Mouse (Mus musculus) intestine, embryonic 16.5 days (tissue): ENCODE measurements around the gene Grik3. TPM values are rescaled to one million over a fixed set of nuclear protein-coding genes. Genes with fewer than 3 reads are reported as not detected.

ENCODE experiments used
- ATAC-seq: fragments of 200-750 bp; cut with Nextera tagmentation; 2 replicates; pipeline ENCODE4 v1.8.0; 2017; ENCODE audit warnings: moderate TSS enrichment, moderate library complexity
- H3K27ac ChIP-seq: fragments of 300-500 bp; sonication (generic); 2 replicates; pipeline ENCODE4 v1.5.1; 2014; ENCODE audit warnings: mild to moderate bottlenecking, low read length
- H3K27me3 ChIP-seq: fragments of 300-500 bp; sonication (generic); replicated peaks from 2 replicates; pipeline ENCODE4 v1.6.1; 2014; ENCODE audit warnings: low read length, control low read depth, mixed read lengths; ENCODE audit not compliant: control insufficient read depth, insufficient read depth
- H3K36me3 ChIP-seq: fragments of 300-500 bp; sonication (generic); 2 replicates; pipeline ENCODE4 v1.6.1; 2014; ENCODE audit warnings: low read length, control low read depth; ENCODE audit not compliant: control insufficient read depth, insufficient read depth
- H3K4me1 ChIP-seq: fragments of 300-500 bp; sonication (generic); 2 replicates; pipeline ENCODE4 v1.6.1; 2014; ENCODE audit warnings: low read length, control low read depth, mixed read lengths; ENCODE audit not compliant: control insufficient read depth, insufficient read depth
- H3K4me2 ChIP-seq: fragments of 300-500 bp; sonication (generic); 2 replicates; pipeline ENCODE4 v1.6.1; 2014; ENCODE audit warnings: low read depth, low read length, control low read depth
- H3K4me3 ChIP-seq: fragments of 300-500 bp; sonication (generic); 2 replicates; pipeline ENCODE4 v1.5.1; 2014; ENCODE audit warnings: mild to moderate bottlenecking, low read length
- H3K9ac ChIP-seq: fragments of 300-500 bp; sonication (generic); 2 replicates; pipeline ENCODE4 v1.6.1; 2014; ENCODE audit warnings: low read depth, low read length
- H3K9me3 ChIP-seq: fragments of 300-500 bp; sonication (generic); 2 replicates; pipeline ENCODE4 v1.6.1; 2016; ENCODE audit warnings: low read length, control low read depth; ENCODE audit not compliant: control insufficient read depth
- WGBS: fragments of 180-500 bp; shearing (Covaris S2); extraction: QIAGEN DNeasy Blood & Tissue Kit; methylation state at CpG from one replicate; pipeline ENCODE4 v1.1.7; 2014; 5-methylcytosine and 5-hydroxymethylcytosine counted together
- polyA plus RNA-seq: library from polyadenylated mRNA; unstranded; fragments of >200 nt; fragmentation: Nextera tagmentation; extraction: Ambion mirVana; gene quantifications from 2 replicates; pipeline ENCODE4 v1.2.1, GENCODE M21; 2015

Grik3 gene
- polyA plus RNA-seq, 1 experiment from 2014 or later, result 0.16 TPM

DNA sequence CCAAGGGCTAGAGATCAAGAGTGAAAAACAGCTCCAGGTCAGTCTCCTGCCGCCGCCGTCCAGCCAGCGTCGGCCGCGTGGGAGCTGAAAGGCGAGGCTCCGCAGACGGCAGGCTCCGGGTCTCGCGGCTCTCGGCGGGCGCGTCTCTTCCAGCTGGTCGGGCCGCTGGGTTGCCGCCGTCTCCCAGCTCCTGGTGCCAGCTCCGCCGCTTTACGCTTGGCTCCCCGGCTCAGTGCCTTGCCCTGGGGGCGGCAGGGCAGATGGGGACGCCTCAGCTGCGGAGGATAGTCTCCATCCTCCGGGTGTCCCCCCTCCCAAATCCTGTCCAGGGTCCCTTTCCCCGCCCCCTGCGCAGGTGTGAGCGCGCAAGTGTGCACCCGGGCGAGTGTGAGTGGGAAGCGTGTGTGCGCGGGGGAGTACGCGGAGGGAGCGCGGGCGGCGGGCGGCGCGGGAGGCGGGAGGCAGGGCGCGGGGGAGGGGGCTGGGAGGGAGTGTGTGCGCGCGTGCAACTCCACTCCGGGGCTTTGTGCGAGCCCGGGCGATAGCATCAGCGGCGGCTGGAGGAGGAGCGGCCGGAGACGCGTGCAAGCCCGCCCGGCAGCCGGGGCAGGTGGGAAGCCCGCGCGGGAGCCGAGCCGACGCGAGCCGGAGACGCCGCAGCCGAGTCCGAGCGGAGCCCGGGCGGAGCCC lies 454 bp upstream of the Grik3 start:
- H3K9ac ChIP-seq, result no peak overlapping the region
- H3K27me3 ChIP-seq, result peaks cover 98% of the 10 kb centered on the region
- H3K4me3 ChIP-seq, result peak overlapping the region; percentile 33
- under 1% methylated on average over 75 of the region's 81 CpGs for whole genome bisulfite sequencing
- no peak overlapping the region for H3K27ac ChIP-seq
- peaks cover 7% of the 10 kb centered on the region; the same call in 1 of the 2 replicates for H3K4me1 ChIP-seq
- ATAC-seq, result peak; percentile 65
- H3K4me2 ChIP-seq, result peak overlapping the region; percentile 35
- H3K36me3 ChIP-seq, result no peaks in the 10 kb centered on the region
- H3K9me3 ChIP-seq, result no peaks in the 10 kb centered on the region

DNA sequence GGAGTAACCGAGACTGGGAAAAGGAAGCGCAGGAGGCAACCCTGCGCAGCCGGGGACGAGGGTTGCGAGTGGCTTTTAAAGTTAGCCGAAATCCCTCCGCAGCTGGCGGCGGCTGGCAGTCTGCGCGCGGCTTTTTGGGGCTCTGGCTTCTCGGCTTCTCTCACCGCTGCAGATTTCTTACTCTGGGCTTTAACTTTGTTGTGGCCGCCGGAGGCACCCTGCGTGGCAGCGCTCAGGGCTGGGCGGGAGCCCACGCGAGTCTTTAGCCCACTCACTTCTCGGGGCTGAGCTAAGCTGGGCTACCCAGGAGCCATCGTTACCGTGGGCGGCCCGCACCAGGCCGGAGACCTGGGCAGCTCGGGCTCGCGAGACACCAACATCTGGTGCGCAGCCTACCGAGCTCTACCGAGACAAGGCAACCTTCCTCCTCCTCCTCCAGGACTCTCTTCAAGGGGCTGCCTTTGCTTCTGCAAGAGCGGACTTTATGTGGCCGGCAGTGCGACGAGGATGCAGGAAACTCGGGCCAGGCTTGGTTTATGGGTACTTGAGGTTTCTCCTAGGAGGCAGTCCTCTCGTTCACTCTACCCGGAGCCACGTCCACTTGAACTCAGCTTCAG lies 1.1 kb downstream of the Grik3 start:
- 0 out of 2 replicates have a peak overlapping the region, but pooled peaks have one; percentile 26 for H3K9ac ChIP-seq
- H3K4me2 ChIP-seq, result peak overlapping the region; percentile 35; the same call in 1 of the 2 replicates
- H3K27ac ChIP-seq, result no peak overlapping the region
- WGBS, result under 1% methylated on average over 42 of the region's 42 CpGs
- H3K4me1 ChIP-seq, result peaks cover 7% of the 10 kb centered on the region; the same call in 1 of the 2 replicates
- H3K9me3 ChIP-seq, result no peaks in the 10 kb centered on the region
- no peak for ATAC-seq
- H3K27me3 ChIP-seq, result peaks cover 96% of the 10 kb centered on the region
- no peaks in the 10 kb centered on the region for H3K36me3 ChIP-seq
- H3K4me3 ChIP-seq, result peak overlapping the region; percentile 33

DNA sequence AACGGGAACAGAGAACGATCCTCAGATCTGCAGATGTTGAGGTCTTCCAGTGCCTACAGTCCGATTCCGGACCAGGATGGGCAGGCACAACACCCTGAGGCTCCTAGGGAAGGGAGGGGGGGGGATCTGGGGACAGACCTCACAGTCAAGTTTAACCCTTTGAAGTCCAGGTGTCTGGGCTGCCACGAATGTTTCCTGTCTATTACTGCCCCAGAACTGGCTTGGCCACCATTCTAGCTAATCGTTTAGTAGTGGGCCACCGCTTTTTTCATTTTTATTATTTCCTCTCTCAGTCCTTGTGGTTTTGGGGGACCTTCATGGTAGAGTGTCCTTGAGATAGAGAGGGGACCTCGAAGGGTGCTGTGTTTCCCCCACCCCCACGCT lies 1.6 kb downstream of the Grik3 start:
- WGBS, result 14% methylated on average over 9 of the region's 9 CpGs
- H3K9me3 ChIP-seq, result no peaks in the 10 kb centered on the region
- no peak overlapping the region for H3K4me2 ChIP-seq
- H3K27ac ChIP-seq, result no peak overlapping the region
- no peak for ATAC-seq
- H3K4me1 ChIP-seq, result peaks cover 7% of the 10 kb centered on the region; the same call in 1 of the 2 replicates
- no peak overlapping the region for H3K9ac ChIP-seq
- 0 out of 2 replicates have a peak overlapping the region, but pooled peaks have one; percentile 33 for H3K4me3 ChIP-seq
- H3K27me3 ChIP-seq, result peaks cover 96% of the 10 kb centered on the region
- no peaks in the 10 kb centered on the region for H3K36me3 ChIP-seq

DNA sequence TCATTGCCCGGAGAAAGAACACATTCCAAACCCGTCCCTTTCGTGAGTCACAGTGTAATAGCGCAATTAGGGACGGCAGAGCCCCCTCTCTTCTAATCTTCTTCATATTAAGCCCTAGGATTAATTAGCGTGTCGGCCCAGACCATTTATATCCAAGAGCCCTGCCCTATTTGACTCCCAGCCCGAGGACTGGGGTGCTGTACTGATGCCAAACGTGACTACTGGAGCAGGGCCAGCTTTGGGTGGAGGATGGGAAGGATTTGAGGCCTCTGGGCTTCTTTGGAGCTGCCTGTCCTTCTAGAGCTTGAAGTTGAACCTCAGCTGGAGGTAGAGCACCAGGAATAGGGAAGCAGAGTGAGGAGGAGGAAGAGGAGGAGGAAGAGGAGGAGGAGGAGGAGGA lies 2.2 kb downstream of the Grik3 start:
- no peak overlapping the region for H3K9ac ChIP-seq

DNA sequence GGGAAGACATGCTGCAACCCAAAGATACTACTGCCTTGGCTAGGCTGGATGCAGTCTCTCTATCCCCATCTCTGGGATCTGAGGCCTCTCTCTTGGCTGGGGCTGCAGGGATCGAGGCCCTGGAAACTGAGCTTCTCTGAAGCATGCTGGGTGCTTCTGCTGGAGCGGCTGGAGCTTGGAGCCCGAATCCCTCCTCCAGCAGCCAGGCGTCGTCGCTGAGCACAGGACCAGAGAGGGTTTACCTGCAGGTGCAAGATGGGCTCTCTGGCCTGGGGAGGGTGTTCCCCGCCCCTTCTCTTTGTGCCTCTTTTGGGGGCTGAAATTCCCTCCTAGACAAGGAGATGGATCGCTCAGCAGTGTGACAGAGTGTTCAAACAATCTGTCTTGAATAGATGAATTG lies 2.6 kb downstream of the Grik3 start:
- no peaks in the 10 kb centered on the region for H3K36me3 ChIP-seq
- H3K9me3 ChIP-seq, result no peaks in the 10 kb centered on the region
- H3K4me3 ChIP-seq, result no peak overlapping the region
- peaks cover 96% of the 10 kb centered on the region for H3K27me3 ChIP-seq
- H3K4me2 ChIP-seq, result no peak overlapping the region
- H3K27ac ChIP-seq, result no peak overlapping the region
- ATAC-seq, result no peak
- H3K9ac ChIP-seq, result no peak overlapping the region
- 9% methylated on average over 8 of the region's 8 CpGs for WGBS
- H3K4me1 ChIP-seq, result peaks cover 7% of the 10 kb centered on the region; the same call in 1 of the 2 replicates

More for the DNA sequence above, 2.2 kb downstream of the Grik3 start:
- 22% methylated on average over 9 of the region's 9 CpGs for WGBS
- H3K4me1 ChIP-seq, result peaks cover 7% of the 10 kb centered on the region; the same call in 1 of the 2 replicates
- no peak overlapping the region for H3K4me3 ChIP-seq
- no peak overlapping the region for H3K4me2 ChIP-seq
- ATAC-seq, result no peak
- peaks cover 96% of the 10 kb centered on the region for H3K27me3 ChIP-seq
- no peaks in the 10 kb centered on the region for H3K36me3 ChIP-seq
- H3K9me3 ChIP-seq, result no peaks in the 10 kb centered on the region
- no peak overlapping the region for H3K27ac ChIP-seq

DNA sequence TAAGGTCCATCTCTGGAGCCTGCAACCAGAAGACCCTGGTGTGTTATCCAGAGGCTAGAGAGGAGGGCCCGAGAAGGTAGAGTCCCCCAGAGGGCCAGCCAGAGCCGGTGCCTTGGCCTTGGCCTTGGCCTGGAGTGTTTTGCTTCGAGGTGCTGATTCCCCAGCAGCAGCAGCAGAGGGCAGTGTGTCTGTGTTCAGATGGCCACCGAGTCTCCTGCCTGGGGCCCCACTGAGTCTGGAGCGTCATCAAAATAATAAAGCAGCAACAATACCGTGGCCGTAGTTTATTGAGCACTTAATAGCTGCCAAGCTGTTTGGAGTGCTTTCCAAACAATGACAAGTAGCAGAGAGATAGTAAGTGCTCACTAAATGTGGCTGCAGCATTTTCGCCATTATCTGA lies 5.0 kb downstream of the Grik3 start:
- Histone ChIP-seq H3K27ac (no peak overlapping the region), H3K4me3 (no peak overlapping the region), H3K4me2 (no peak overlapping the region), H3K9ac (no peak overlapping the region), H3K4me1 (peaks cover 4% of the 10 kb centered on the region; the same call in 1 of the 2 replicates), H3K9me3 (no peaks in the 10 kb centered on the region), H3K36me3 (no peaks in the 10 kb centered on the region), H3K27me3 (peaks cover 77% of the 10 kb centered on the region)
- ATAC-seq, result no peak
- WGBS, result 29% methylated on average over 8 of the region's 8 CpGs

DNA sequence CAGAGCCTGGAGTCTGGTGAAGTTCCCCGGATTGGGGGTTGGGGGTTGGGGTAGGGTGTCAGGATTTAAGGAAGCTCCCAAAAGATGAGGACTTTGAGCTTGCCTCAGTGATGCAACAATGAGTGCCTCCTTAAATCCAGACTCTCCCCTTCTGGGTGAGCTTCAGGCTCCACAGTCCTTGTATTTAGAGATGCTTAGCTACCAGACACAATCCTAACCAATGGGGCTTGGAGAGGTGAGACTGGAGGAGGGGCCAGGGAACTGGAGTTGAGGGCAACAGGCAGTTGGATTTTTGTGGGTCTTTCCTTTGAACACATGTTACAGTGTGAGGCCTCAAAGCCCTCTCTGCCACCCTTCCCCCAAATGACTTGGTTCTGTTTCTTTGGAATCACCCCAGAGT lies 6.5 kb downstream of the Grik3 start:
- 7% methylated on average over 1 of the region's 1 CpGs for WGBS
- peaks cover 62% of the 10 kb centered on the region for H3K27me3 ChIP-seq
- H3K27ac ChIP-seq, result no peak overlapping the region
- H3K9me3 ChIP-seq, result no peaks in the 10 kb centered on the region
- H3K4me2 ChIP-seq, result no peak overlapping the region
- no peaks in the 10 kb centered on the region for H3K36me3 ChIP-seq
- no peak overlapping the region for H3K9ac ChIP-seq
- no peak overlapping the region for H3K4me3 ChIP-seq
- no peak for ATAC-seq
- H3K4me1 ChIP-seq, result no peaks in the 10 kb centered on the region

DNA sequence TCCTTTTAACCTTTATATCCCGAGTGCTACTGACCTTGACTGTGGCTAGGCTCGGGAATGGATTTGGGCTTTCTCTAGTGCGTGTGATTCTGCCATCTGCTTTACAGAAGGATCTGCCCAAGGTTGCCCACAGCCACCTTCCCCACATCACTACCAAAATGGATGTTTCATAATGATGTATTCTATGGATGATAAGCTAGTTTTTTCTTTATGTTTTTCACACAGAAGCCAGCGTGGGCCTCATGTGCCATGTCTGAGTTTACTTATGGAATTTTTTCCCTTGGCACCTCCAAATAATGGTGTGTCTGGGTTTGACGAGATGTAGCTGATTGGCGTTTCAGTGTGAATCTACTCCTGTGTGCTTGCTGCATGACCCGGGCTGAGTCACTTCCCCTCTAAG lies 7.0 kb downstream of the Grik3 start:
- H3K4me3 ChIP-seq, result no peak overlapping the region
- no peaks in the 10 kb centered on the region for H3K4me1 ChIP-seq
- 45% methylated on average over 7 of the region's 7 CpGs for WGBS
- H3K4me2 ChIP-seq, result no peak overlapping the region
- H3K9me3 ChIP-seq, result no peaks in the 10 kb centered on the region
- no peaks in the 10 kb centered on the region for H3K36me3 ChIP-seq
- H3K27ac ChIP-seq, result no peak overlapping the region
- peaks cover 57% of the 10 kb centered on the region for H3K27me3 ChIP-seq
- no peak for ATAC-seq
- no peak overlapping the region for H3K9ac ChIP-seq

DNA sequence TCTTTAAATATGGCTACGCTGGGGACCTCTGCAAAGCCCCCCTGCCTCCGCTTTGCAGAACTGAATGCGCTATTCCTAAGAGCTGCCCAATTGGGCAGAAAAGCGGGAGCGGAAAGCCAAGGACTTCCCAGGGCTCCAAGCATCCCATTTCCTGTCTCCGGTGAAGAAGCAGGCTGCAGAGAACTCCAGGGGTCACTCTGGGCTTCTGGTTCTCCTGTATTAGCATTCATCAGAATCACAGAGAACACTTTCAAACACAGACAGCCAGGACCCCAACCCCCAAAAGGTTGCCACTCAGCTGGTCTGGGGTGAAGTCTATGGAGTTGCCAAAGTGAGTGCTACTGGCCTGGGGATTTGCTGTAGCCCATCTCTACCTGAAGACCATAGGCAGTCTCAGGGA lies 8.4 kb downstream of the Grik3 start:
- Histone ChIP-seq H3K27me3 (peaks cover 44% of the 10 kb centered on the region), H3K9ac (no peak overlapping the region), H3K9me3 (no peaks in the 10 kb centered on the region), H3K27ac (no peak overlapping the region), H3K36me3 (no peaks in the 10 kb centered on the region), H3K4me3 (no peak overlapping the region), H3K4me2 (no peak overlapping the region), H3K4me1 (no peaks in the 10 kb centered on the region)
- ATAC-seq, result no peak
- 16% methylated on average over 6 of the region's 6 CpGs for WGBS
